Mouse (Mus musculus) hindbrain, embryonic 14.5 days (tissue): ENCODE measurements at regions not wholly inside any gene's neighbourhood (a gene's known extent, or its start where the extent isn't known, plus 50 kb on each side); places are given as distances from the start of the nearest gene placed in this dataset.
"Not testable (repeated sequence)": the region's sequence is repeated elsewhere in the genome, so short reads cannot be mapped to it uniquely, and the experiment has no call there.

ENCODE experiments used
- ATAC-seq: fragments of 200-750 bp; cut with Nextera tagmentation; 2 replicates; pipeline ENCODE4 v1.8.0; 2017; ENCODE audit warnings: moderate number of reproducible peaks, mild to moderate bottlenecking, moderate TSS enrichment, moderate library complexity; ENCODE audit not compliant: low FRiP score
- DNase-seq: peaks from one replicate; pipeline ENCODE4 v3.0.0-alpha.2; 2015; ENCODE audit warnings: low spot score
- H3K27ac ChIP-seq: fragments of 300-500 bp; sonication (generic); 2 replicates; pipeline ENCODE4 v1.5.1; 2014; ENCODE audit warnings: mild to moderate bottlenecking, moderate library complexity
- H3K27me3 ChIP-seq: fragments of 300-500 bp; sonication (generic); 2 replicates; pipeline ENCODE4 v1.6.1; 2014; ENCODE audit warnings: mild to moderate bottlenecking, low read length, mixed read lengths; ENCODE audit not compliant: control insufficient read depth, insufficient read depth
- H3K36me3 ChIP-seq: fragments of 300-500 bp; sonication (generic); replicated peaks from 2 replicates; pipeline ENCODE4 v1.6.1; 2014; ENCODE audit not compliant: control insufficient read depth, insufficient read depth
- H3K4me1 ChIP-seq: fragments of 300-500 bp; sonication (generic); replicated peaks from 2 replicates; pipeline ENCODE4 v1.6.1; 2014; ENCODE audit warnings: antibody characterized with exemption, low read length, mixed read lengths; ENCODE audit not compliant: control insufficient read depth, insufficient read depth
- H3K4me2 ChIP-seq: fragments of 300-500 bp; sonication (generic); replicated peaks from 2 replicates; pipeline ENCODE4 v1.6.1; 2014; ENCODE audit warnings: mild to moderate bottlenecking, moderate library complexity
- H3K4me3 ChIP-seq: fragments of 300-500 bp; sonication (generic); replicated peaks from 2 replicates; pipeline ENCODE4 v1.5.1; 2014; ENCODE audit warnings: mild to moderate bottlenecking, low read length
- H3K9ac ChIP-seq: fragments of 300-500 bp; sonication (generic); 2 replicates; pipeline ENCODE4 v1.6.1; 2014
- H3K9me3 ChIP-seq: fragments of 300-500 bp; sonication (generic); 2 replicates; pipeline ENCODE4 v1.6.1; 2016; ENCODE audit warnings: low read length; ENCODE audit not compliant: control insufficient read depth
- WGBS: fragments of 180-500 bp; shearing (Covaris S2); extraction: QIAGEN DNeasy Blood & Tissue Kit; methylation state at CpG from one replicate; pipeline ENCODE4 v1.1.7; 2014; 5-methylcytosine and 5-hydroxymethylcytosine counted together

GRCm38 (mm10) chr1:95397188-95397587 is 83.8 kb downstream of the Fam174a start:
- Histone ChIP-seq H3K27me3 (no peaks in the 10 kb centered on the region), H3K4me2 (no peak overlapping the region), H3K4me1 (no peaks in the 10 kb centered on the region), H3K4me3 (no peak overlapping the region), H3K9ac (no peak overlapping the region), H3K36me3 (no peaks in the 10 kb centered on the region), H3K27ac (no peak overlapping the region), H3K9me3 (no peaks in the 10 kb centered on the region)
- no peak for DNase-seq
- ATAC-seq = no peak
- 34% methylated on average over 4 of the region's 4 CpGs for WGBS

DNA sequence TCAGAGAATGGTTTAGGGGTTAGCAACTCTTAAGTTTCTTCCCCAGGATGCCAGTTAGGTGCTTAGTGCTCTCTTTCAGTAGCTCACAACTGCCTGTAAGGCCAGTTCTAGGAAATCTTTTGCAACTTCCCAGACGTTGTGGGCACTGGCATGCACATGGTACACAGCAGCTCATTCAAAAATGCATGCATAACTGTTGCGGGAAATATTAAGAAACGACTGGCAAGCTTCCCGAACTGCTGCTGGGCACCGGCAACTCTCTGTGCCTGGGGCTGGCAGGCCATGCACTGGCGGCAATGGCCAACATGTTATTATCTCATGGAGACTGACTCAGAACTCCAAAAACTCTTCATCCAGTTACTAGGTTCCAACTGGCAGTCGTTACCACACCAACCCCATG is 86.3 kb downstream of the Fam174a start:
- no peaks in the 10 kb centered on the region for H3K36me3 ChIP-seq
- DNase-seq (no peak), ATAC-seq (no peak)
- 90% methylated on average over 7 of the region's 7 CpGs for WGBS
- H3K27me3 ChIP-seq = no peaks in the 10 kb centered on the region
- H3K4me1 ChIP-seq = no peaks in the 10 kb centered on the region
- no peaks in the 10 kb centered on the region for H3K9me3 ChIP-seq
- H3K27ac ChIP-seq = no peak overlapping the region
- H3K4me2 ChIP-seq = no peak overlapping the region
- H3K4me3 ChIP-seq = no peak overlapping the region
- no peak overlapping the region for H3K9ac ChIP-seq

- Histone ChIP-seq H3K9ac (no peak overlapping the region), H3K27ac (no peak overlapping the region), H3K4me2 (no peak overlapping the region), H3K9me3 (no peaks in the 10 kb centered on the region), H3K4me1 (no peaks in the 10 kb centered on the region), H3K4me3 (no peak overlapping the region), H3K36me3 (no peaks in the 10 kb centered on the region), H3K27me3 (no peaks in the 10 kb centered on the region)
- ATAC-seq (no peak), DNase-seq (no peak)
- 66% methylated on average over 1 of the region's 1 CpGs for WGBS
These were observed 108.8 kb downstream of the Fam174a start for GRCm38 (mm10) chr1:95422253-95422652.

GRCm38 (mm10) chr1:95425420-95425819 is 112.0 kb downstream of the Fam174a start:
- H3K4me1 ChIP-seq = no peaks in the 10 kb centered on the region
- ATAC-seq = no peak
- H3K27ac ChIP-seq = no peak overlapping the region
- H3K4me3 ChIP-seq = no peak overlapping the region
- no peaks in the 10 kb centered on the region for H3K27me3 ChIP-seq
- H3K9me3 ChIP-seq = no peaks in the 10 kb centered on the region
- H3K36me3 ChIP-seq = no peaks in the 10 kb centered on the region
- DNase-seq = no peak
- no peak overlapping the region for H3K4me2 ChIP-seq
- H3K9ac ChIP-seq = no peak overlapping the region

DNA sequence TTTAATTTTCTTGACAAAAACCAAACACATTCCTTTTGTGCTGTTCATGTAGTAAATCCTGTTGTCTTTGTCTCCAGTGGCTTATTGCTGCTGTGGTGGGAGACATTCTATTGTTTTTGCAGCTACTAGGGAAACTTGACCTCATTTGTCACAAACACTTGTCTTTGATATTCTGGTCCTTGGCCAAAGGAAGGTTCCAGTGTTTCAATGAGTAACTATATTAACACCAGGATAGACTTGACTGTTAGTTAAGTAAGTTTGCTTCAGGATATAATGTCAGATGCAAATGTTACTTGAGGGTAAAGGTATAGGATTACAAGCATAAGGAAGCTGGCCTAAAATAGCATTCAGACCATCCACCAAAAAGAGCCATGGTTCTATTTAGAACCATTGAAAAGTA is 123.7 kb downstream of the Fam174a start:
- no peak overlapping the region for H3K4me3 ChIP-seq
- no peak overlapping the region for H3K4me2 ChIP-seq
- no peak overlapping the region for H3K9ac ChIP-seq
- no peak overlapping the region for H3K27ac ChIP-seq
- ATAC-seq (no peak), DNase-seq (no peak)
- no peaks in the 10 kb centered on the region for H3K36me3 ChIP-seq
- no peaks in the 10 kb centered on the region for H3K4me1 ChIP-seq
- H3K9me3 ChIP-seq = no peaks in the 10 kb centered on the region
- no peaks in the 10 kb centered on the region for H3K27me3 ChIP-seq

DNA sequence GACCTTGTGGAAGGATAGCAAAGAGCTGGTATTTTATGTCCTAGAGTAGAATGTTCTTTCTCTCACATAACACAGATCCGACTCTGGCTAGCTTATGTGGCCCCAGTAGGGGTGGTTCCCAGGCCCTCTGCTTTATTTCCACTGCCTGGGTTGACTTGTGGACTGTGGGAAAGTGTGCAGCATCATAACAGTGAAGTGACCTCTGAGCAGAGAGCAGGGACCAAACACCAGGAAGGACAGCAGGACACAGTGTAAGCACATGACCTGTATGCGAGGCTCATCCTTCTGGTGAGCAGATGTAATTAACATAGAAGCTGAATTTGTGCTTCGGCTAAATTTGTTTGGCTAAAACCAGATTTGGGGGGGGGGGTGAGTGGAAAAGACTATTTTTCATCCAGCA is 132.1 kb downstream of the Fam174a start:
- Histone ChIP-seq H3K9me3 (no peaks in the 10 kb centered on the region), H3K36me3 (no peaks in the 10 kb centered on the region), H3K9ac (no peak overlapping the region), H3K27me3 (no peaks in the 10 kb centered on the region), H3K4me1 (no peaks in the 10 kb centered on the region), H3K4me3 (no peak overlapping the region), H3K27ac (no peak overlapping the region), H3K4me2 (no peak overlapping the region)
- WGBS = 58% methylated on average over 3 of the region's 3 CpGs
- DNase-seq (no peak), ATAC-seq (no peak)

DNA sequence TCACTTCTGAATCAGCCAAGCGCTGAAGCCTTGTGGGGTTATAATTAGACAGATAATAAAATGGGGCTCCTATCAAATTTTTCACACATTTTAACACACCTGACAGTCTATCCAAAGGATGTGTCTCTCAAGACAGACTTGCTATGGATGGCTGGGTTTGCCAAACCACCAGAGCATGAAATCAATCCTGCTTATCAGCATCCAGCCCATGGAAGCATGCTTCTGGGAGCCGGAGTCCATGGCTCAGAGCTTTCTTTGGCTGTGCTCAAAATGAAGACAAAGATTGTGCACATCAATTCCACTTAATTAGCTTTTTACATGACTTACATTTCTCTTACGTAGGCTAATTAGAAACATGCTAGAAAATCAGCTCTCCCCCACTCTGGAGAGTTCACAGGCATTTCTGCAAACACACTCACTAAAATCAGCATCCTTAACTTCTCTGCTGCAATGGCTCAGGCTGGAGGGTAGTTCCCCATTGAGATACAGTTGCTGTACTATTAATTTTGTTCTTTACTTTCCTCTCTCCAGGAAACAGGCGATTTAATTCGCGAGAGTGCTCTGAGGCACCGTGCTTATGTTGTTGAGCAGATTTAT is 135.6 kb downstream of the Fam174a start:
- Histone ChIP-seq H3K36me3 (no peaks in the 10 kb centered on the region), H3K4me3 (no peak overlapping the region), H3K27me3 (no peaks in the 10 kb centered on the region), H3K9me3 (no peaks in the 10 kb centered on the region), H3K4me2 (no peak overlapping the region), H3K27ac (no peak overlapping the region), H3K4me1 (no peaks in the 10 kb centered on the region), H3K9ac (no peak overlapping the region)
- 63% methylated on average over 7 of the region's 7 CpGs for WGBS
- no peak for DNase-seq
- ATAC-seq = peak; percentile 73

- Histone ChIP-seq H3K4me3 (no peak overlapping the region), H3K4me2 (no peak overlapping the region), H3K9ac (no peak overlapping the region), H3K4me1 (no peaks in the 10 kb centered on the region), H3K9me3 (no peaks in the 10 kb centered on the region), H3K27me3 (no peaks in the 10 kb centered on the region), H3K36me3 (no peaks in the 10 kb centered on the region), H3K27ac (no peak overlapping the region)
- no peak for DNase-seq
- no peak for ATAC-seq
- 81% methylated on average over 4 of the region's 4 CpGs for WGBS
These were observed 137.5 kb downstream of the Fam174a start for GRCm38 (mm10) chr1:95450920-95451332.

DNA sequence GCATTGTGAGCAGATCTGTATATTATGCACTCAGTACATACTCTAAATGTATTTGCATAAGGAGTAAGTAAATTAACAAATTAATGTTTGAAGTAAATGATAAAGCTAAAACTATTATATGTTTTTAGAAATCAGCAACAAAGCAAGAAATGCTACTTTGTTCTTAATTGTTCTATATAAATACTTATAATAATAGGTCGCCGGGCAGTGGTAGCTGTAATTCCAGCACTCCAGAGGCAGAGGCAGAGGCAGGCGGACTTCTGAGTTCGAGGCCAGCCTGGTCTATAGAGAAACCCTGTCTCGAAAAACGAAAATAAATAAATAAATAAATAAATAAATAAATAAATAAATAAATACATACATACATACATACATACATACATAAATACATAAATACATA is 138.3 kb downstream of the Fam174a start:
- not testable (repeated sequence) for H3K36me3 ChIP-seq, H3K27me3 ChIP-seq, H3K4me3 ChIP-seq, H3K27ac ChIP-seq, H3K9ac ChIP-seq, H3K4me2 ChIP-seq, H3K9me3 ChIP-seq, H3K4me1 ChIP-seq
- ATAC-seq (peak; percentile 82; the same call in 1 of the 2 replicates), DNase-seq (peak; percentile 65)
- 81% methylated on average over 6 of the region's 6 CpGs for WGBS

GRCm38 (mm10) chr1:95454246-95454645 is 140.8 kb downstream of the Fam174a start:
- DNase-seq = no peak
- Histone ChIP-seq H3K4me1 (no peaks in the 10 kb centered on the region), H3K36me3 (no peaks in the 10 kb centered on the region), H3K9ac (no peak overlapping the region), H3K9me3 (no peaks in the 10 kb centered on the region), H3K27ac (no peak overlapping the region), H3K4me2 (no peak overlapping the region), H3K4me3 (no peak overlapping the region), H3K27me3 (no peaks in the 10 kb centered on the region)
- no peak for ATAC-seq
- WGBS = 66% methylated on average over 2 of the region's 2 CpGs
